9 mouse cellular contexts compared by ENCODE assay signal in the genomic region with DNA sequence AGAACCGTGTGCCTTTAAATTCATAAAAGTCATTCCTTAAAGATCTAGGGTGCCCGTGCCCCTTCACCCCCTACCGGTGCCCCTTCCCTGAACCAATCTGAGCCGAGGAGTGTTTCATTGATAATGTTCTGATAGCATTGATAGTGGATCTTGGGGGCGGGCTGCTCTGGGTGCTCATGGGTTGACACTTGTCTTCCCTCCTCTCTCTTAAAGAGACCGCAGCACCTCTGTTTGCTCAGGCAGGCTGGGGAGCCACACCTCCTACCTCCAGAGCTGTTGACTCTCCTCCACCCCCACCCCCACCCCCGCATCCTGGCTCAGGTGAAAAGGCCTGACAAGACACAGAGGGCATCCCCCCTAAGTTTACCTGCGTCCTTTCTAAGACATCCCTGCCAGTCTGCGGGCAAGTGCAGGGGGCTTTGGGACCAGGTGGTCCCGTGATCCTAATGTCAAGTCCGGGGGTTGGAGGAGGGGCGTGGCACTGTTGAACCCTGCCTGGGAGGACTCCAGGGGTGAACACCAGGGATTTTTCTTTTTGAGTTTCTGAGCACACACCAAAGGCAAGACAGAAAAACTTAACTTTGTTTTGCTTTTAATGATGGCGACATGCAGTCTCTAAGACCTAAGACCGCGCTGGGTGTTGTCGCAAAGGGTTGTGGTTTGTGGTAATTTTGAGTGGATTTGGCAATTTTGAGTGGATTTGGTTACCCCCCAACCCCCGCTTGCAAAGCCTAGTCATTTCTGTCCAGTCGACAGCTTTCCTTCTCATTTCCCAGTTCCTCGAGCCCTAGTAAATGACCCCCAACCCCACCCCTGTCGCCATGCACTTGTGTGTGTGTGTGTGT. TPM values are rescaled to one million over a fixed set of nuclear protein-coding genes. Genes with fewer than 3 reads are reported as not detected.
DNase-seq lines count a peak whose midpoint lies in the region; ATAC-seq and TF ChIP-seq lines count a peak whose summit lies in the region.
"Had no signal": no experiment of that assay in that cellular context is flagged by ENCODE, and none has a peak within 500 bp of the region (broad histone marks: within the 10 kb centered on the region; RNA-seq: fewer than 3 reads in every experiment).

No protein-coding gene starts in this region.

- WGBS in lung, adult 2 months: 42% methylated on average over 20 of the region's 20 CpGs
- WGBS in embryonic facial prominence, embryonic 14.5 days: 30% methylated on average over 20 of the region's 20 CpGs
- 40% methylated on average over 20 of the region's 20 CpGs for WGBS in limb, embryonic 11.5 days

- no peak for TF ChIP-seq POLR2A in lung, adult 2 months (IDR thresholded peaks at IDR 0.05; ENCODE audit: borderline replicate concordance, extremely low read depth, low read depth, low read length)

- H3K4me3 ChIP-seq in lung, adult 2 months (replicated peaks; ENCODE audit: extremely low read depth, low read depth, low read length): peak overlapping the region; percentile 41
- H3K4me3 ChIP-seq in embryonic facial prominence, embryonic 14.5 days (ENCODE audit: low read depth, low read length): peak overlapping the region; percentile 90
- H3K4me3 ChIP-seq in limb, embryonic 11.5 days (ENCODE audit: low read depth, low read length): peak overlapping the region; percentile 95

- no peak for TF ChIP-seq CTCF in lung, adult 2 months (IDR thresholded peaks at IDR 0.05; ENCODE audit: insufficient read depth, low read length)

- H3K27me3 ChIP-seq in embryonic facial prominence, embryonic 14.5 days (replicated peaks; ENCODE audit: control insufficient read depth, insufficient read depth, low read length): no peaks in the 10 kb centered on the region
- H3K27me3 ChIP-seq in limb, embryonic 11.5 days (ENCODE audit: control insufficient read depth, insufficient read depth, low read length): no peaks in the 10 kb centered on the region

- H3K9ac ChIP-seq in embryonic facial prominence, embryonic 14.5 days (ENCODE audit: low read depth, low read length): peak overlapping the region; percentile 100
- peak overlapping the region; percentile 23; the same call in 1 of the 2 replicates for H3K9ac ChIP-seq in limb, embryonic 11.5 days (ENCODE audit: low read length)

- no peak overlapping the region; the same call in 1 of the 2 replicates for H3K27ac ChIP-seq in embryonic facial prominence, embryonic 14.5 days (replicated peaks; ENCODE audit: low read depth, low read length)
- H3K27ac ChIP-seq in limb, embryonic 11.5 days (replicated peaks; ENCODE audit: low read depth, low read length): no peak overlapping the region; the same call in 1 of the 2 replicates

- H3K9me3 ChIP-seq in embryonic facial prominence, embryonic 14.5 days (ENCODE audit: control insufficient read depth, low read length): no peaks in the 10 kb centered on the region
- no peaks in the 10 kb centered on the region for H3K9me3 ChIP-seq in limb, embryonic 11.5 days (ENCODE audit: control insufficient read depth, low read length)

- H3K4me2 ChIP-seq in embryonic facial prominence, embryonic 14.5 days (ENCODE audit: low read depth, low read length): peak overlapping the region; percentile 100
- H3K4me2 ChIP-seq in limb, embryonic 11.5 days (ENCODE audit: low read depth, severe bottlenecking): peak overlapping the region; percentile 100

- intact Hi-C loops in gastrocnemius, postnatal 14 days (cut with DNase I; ENCODE audit: low total_unique reads): no loop called here

- peaks cover 42% of the 10 kb centered on the region for H3K36me3 ChIP-seq in embryonic facial prominence, embryonic 14.5 days (ENCODE audit: control insufficient read depth, insufficient read depth, low read length)
- peaks cover 24% of the 10 kb centered on the region for H3K36me3 ChIP-seq in limb, embryonic 11.5 days (ENCODE audit: control insufficient read depth, insufficient read depth, low read length)

- no peak for ATAC-seq in embryonic facial prominence, embryonic 14.5 days (ENCODE audit: low read depth)
- ATAC-seq in limb, embryonic 11.5 days (ENCODE audit: insufficient number of reproducible peaks, low FRiP score, low TSS enrichment, low read depth): no peak
- 0 out of 2 replicates have a peak, but pooled peaks have one; percentile 23 for ATAC-seq in monocyte, adult 5-6 weeks (replicated peaks; ENCODE audit: insufficient number of reproducible peaks, low FRiP score, low TSS enrichment, poor library complexity, severe bottlenecking)

- no peak for DNase-seq in lung, adult 2 months
- DNase-seq in lung, postnatal 25 days (ENCODE audit: low spot score): no peak
- DNase-seq in embryonic facial prominence, embryonic 14.5 days (ENCODE audit: low spot score): no peak
- no peak for DNase-seq in limb, embryonic 11.5 days (ENCODE audit: low spot score)
- DNase-seq in adrenal gland, adult 18-20 months (ENCODE audit: low spot score in 2 of 2): no peak
- DNase-seq in gastrocnemius, postnatal 14 days: no peak
- DNase-seq in MN1 (ENCODE audit: low spot score): no peak

- peaks cover 12% of the 10 kb centered on the region for H3K4me1 ChIP-seq in lung, adult 2 months (ENCODE audit: control insufficient read depth, insufficient read depth, low read length)
- peaks cover 28% of the 10 kb centered on the region for H3K4me1 ChIP-seq in embryonic facial prominence, embryonic 14.5 days (ENCODE audit: control insufficient read depth, insufficient read depth, low read length)
- H3K4me1 ChIP-seq in limb, embryonic 11.5 days (ENCODE audit: control insufficient read depth, insufficient read depth, low read length): peaks cover 36% of the 10 kb centered on the region

RNA-seq across cellular contexts. Expression of gene Setd1b, which starts 3.0 kb away (rescaled TPM):
- 12.9 and 15.2 TPM in 2 replicates for polyA plus RNA-seq in lung, adult 2 months (2012; rRNA removed)
- 9.8 and 9.9 TPM in 2 replicates for polyA plus RNA-seq in embryonic facial prominence, embryonic 14.5 days (2014; fragmentation: Nextera tagmentation; extraction: Ambion mirVana)
- polyA plus RNA-seq in limb, embryonic 11.5 days (2014; fragmentation: Nextera tagmentation; extraction: Ambion mirVana): 12.0 and 14.0 TPM in 2 replicates
- total RNA-seq in monocyte, adult 5-6 weeks (2017): 2.4 to 15.3 TPM (median 3.2 TPM) in 3 replicates
- total RNA-seq in adrenal gland, adult 18-20 months (2021): 10 to 100 TPM; 19.1 to 25.8 TPM
- 10 to 100 TPM; 10.5 to 11.2 TPM for total RNA-seq in gastrocnemius, postnatal 14 days (2021)

RNA-seq across cellular contexts. Expression of gene Rhof, which starts 12.5 kb away (rescaled TPM):
- 10.0 and 10.8 TPM in 2 replicates for polyA plus RNA-seq in lung, adult 2 months (2012; rRNA removed)
- polyA plus RNA-seq in embryonic facial prominence, embryonic 14.5 days (2014; fragmentation: Nextera tagmentation; extraction: Ambion mirVana): 4.1 and 5.2 TPM in 2 replicates
- 2.9 and 3.6 TPM in 2 replicates for polyA plus RNA-seq in limb, embryonic 11.5 days (2014; fragmentation: Nextera tagmentation; extraction: Ambion mirVana)
- total RNA-seq in monocyte, adult 5-6 weeks (2017): 18.8 to 40.6 TPM (median 30.1 TPM) in 3 replicates
- 1 to 10 TPM in 1 of 2 experiments, under 1 TPM in 1; 0.66 to 1.2 TPM for total RNA-seq in adrenal gland, adult 18-20 months (2021)
- under 1 TPM; 0.27 to 0.51 TPM for total RNA-seq in gastrocnemius, postnatal 14 days (2021)

RNA-seq across cellular contexts. Expression of gene Psmd9, which starts 24.2 kb away (rescaled TPM):
- polyA plus RNA-seq in lung, adult 2 months (2012; rRNA removed): 19.3 and 21.5 TPM in 2 replicates
- 49.5 and 58.1 TPM in 2 replicates for polyA plus RNA-seq in embryonic facial prominence, embryonic 14.5 days (2014; fragmentation: Nextera tagmentation; extraction: Ambion mirVana)
- polyA plus RNA-seq in limb, embryonic 11.5 days (2014; fragmentation: Nextera tagmentation; extraction: Ambion mirVana): 82.6 and 85.8 TPM in 2 replicates
- 16.7 to 38.7 TPM (median 18.9 TPM) in 3 replicates for total RNA-seq in monocyte, adult 5-6 weeks (2017)
- total RNA-seq in adrenal gland, adult 18-20 months (2021): 10 to 100 TPM; 20.7 to 21.1 TPM
- total RNA-seq in gastrocnemius, postnatal 14 days (2021): 10 to 100 TPM; 19.2 to 19.5 TPM

RNA-seq across cellular contexts. Expression of gene Hpd, which starts 37.6 kb away (rescaled TPM):
- polyA plus RNA-seq in lung, adult 2 months (2012; rRNA removed): 1.4 and 2.2 TPM in 2 replicates
- not detected in 2 replicates for polyA plus RNA-seq in embryonic facial prominence, embryonic 14.5 days (2014; fragmentation: Nextera tagmentation; extraction: Ambion mirVana)
- not detected in 2 replicates for polyA plus RNA-seq in limb, embryonic 11.5 days (2014; fragmentation: Nextera tagmentation; extraction: Ambion mirVana)
- total RNA-seq in monocyte, adult 5-6 weeks (2017): not detected in 3 replicates
- 1 to 10 TPM; 1.2 to 3.6 TPM for total RNA-seq in adrenal gland, adult 18-20 months (2021)
- total RNA-seq in gastrocnemius, postnatal 14 days (2021): not detected
- total RNA-seq: common myeloid progenitor, adult 5-6 weeks had no signal

Comparison
In these comparisons a context has a peak if more than half of its experiments do, and no peak if none do; other contexts are left out.
1. H3K4me3 ChIP-seq: peak in every context shown above with its lines; median percentile 95 in limb, embryonic 11.5 days; 90 in embryonic facial prominence, embryonic 14.5 days; 41 in lung, adult 2 months.